Mouse (Mus musculus): ENCODE data around the gene Gm20738. TPM values are rescaled to one million over a fixed set of nuclear protein-coding genes. Genes with fewer than 3 reads are reported as not detected.
"Not testable (repeated sequence)": the region's sequence is repeated elsewhere in the genome, so short reads cannot be mapped to it uniquely, and the experiment has no call there.

The Gm20738 gene
- total RNA-seq (2021), result not detected
- long read RNA-seq, experiment 1, result 0 reads
- long read RNA-seq, experiment 2, result 0 reads

DNA sequence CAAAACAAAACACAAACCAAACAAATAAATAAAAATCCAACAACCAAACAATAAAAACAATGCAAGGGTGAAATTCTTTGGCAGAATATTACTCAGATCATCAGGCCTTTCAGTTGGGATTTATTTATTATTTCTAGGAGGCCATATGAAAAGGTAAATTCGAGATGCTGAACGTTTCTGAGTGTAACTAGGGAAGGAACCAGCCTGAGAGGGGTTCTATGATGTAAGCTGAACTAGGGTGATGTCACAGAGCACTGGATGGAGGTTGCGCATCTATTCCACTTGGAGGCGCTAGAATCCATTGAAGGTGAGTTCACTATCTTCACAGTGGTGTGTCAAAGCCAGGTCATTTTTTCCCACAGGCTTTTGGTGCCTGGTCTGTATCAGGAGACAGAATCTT lies at the start of gene Gm20738:
TSS of gene Gm20738 (plus strand) at position 301 of the 400 bp plus-strand sequence.
- DNase-seq, result not testable (repeated sequence)

All from gastrocnemius, postnatal 10 days (tissue).